Mouse (Mus musculus) lung, embryonic 15.5 days (tissue): ENCODE measurements around the gene Apoa1. TPM values are rescaled to one million over a fixed set of nuclear protein-coding genes. Genes with fewer than 3 reads are reported as not detected.

ENCODE experiments used
- ATAC-seq: fragments of 200-750 bp; cut with Nextera tagmentation; 2 replicates; pipeline ENCODE4 v1.8.0; 2017; ENCODE audit warnings: moderate number of reproducible peaks, borderline replicate concordance; ENCODE audit not compliant: low FRiP score, low TSS enrichment; ENCODE audit errors: extremely low read depth
- H3K27ac ChIP-seq: fragments of 300-500 bp; sonication (generic); 2 replicates; pipeline ENCODE4 v1.5.1; 2015; ENCODE audit warnings: moderate library complexity, mild to moderate bottlenecking, inconsistent platforms
- H3K27me3 ChIP-seq: fragments of 300-500 bp; sonication (generic); 2 replicates; pipeline ENCODE4 v1.6.1; 2015; ENCODE audit warnings: inconsistent platforms
- H3K36me3 ChIP-seq: fragments of 300-500 bp; sonication (generic); 2 replicates; pipeline ENCODE4 v1.6.1; 2015; ENCODE audit warnings: inconsistent platforms
- H3K4me1 ChIP-seq: fragments of 300-500 bp; sonication (generic); 2 replicates; pipeline ENCODE4 v1.6.1; 2015; ENCODE audit warnings: inconsistent platforms
- H3K4me2 ChIP-seq: fragments of 300-500 bp; sonication (generic); 2 replicates; pipeline ENCODE4 v1.6.1; 2015; ENCODE audit warnings: inconsistent platforms, mild to moderate bottlenecking, moderate library complexity
- H3K4me3 ChIP-seq: fragments of 300-500 bp; sonication (generic); 2 replicates; pipeline ENCODE4 v1.5.1; 2015; ENCODE audit warnings: mild to moderate bottlenecking, inconsistent platforms
- H3K9ac ChIP-seq: fragments of 300-500 bp; sonication (generic); 2 replicates; pipeline ENCODE4 v1.6.1; 2015; ENCODE audit warnings: inconsistent platforms
- H3K9me3 ChIP-seq: fragments of 300-500 bp; sonication (generic); 2 replicates; pipeline ENCODE4 v1.6.1; 2016; ENCODE audit warnings: inconsistent platforms
- WGBS: fragments of 180-500 bp; shearing (Covaris S2); methylation state at CpG from one replicate; pipeline ENCODE4 v1.1.7; 2015; 5-methylcytosine and 5-hydroxymethylcytosine counted together
- polyA plus RNA-seq: library from polyadenylated mRNA; unstranded; fragments of >200 nt; fragmentation: Nextera tagmentation; extraction: Ambion mirVana; gene quantifications from 2 replicates; pipeline ENCODE4 v1.2.1, GENCODE M21; 2015

The Apoa1 gene
- polyA plus RNA-seq, 1 experiment from 2014 or later: 6.6 TPM

DNA sequence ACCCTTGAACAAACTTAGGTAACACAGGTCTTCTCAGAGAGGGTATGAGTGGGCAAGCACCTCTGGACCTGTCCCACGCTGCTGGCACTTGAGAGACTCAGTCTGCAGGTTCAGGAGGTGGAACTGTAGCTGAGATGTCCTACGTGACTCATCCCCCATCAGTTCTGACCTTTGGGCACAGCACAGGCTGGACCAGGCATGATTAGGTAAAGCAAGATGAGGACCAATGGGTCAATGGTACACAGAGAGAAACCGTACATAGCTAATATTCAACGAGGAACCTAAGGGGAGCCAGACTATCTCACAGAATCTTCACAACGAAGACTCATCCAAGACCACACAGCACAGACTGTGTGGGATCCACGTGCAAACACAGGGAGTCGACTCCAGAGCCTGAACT lies 10.5 kb downstream of the Apoa1 start:
- Histone ChIP-seq H3K36me3 (no peaks in the 10 kb centered on the region), H3K4me3 (no peak overlapping the region), H3K4me2 (no peak overlapping the region), H3K27me3 (no peaks in the 10 kb centered on the region), H3K9ac (no peak overlapping the region), H3K4me1 (no peaks in the 10 kb centered on the region), H3K27ac (no peak overlapping the region), H3K9me3 (no peaks in the 10 kb centered on the region)
- ATAC-seq: no peak
- WGBS: 80% methylated on average over 7 of the region's 7 CpGs

DNA sequence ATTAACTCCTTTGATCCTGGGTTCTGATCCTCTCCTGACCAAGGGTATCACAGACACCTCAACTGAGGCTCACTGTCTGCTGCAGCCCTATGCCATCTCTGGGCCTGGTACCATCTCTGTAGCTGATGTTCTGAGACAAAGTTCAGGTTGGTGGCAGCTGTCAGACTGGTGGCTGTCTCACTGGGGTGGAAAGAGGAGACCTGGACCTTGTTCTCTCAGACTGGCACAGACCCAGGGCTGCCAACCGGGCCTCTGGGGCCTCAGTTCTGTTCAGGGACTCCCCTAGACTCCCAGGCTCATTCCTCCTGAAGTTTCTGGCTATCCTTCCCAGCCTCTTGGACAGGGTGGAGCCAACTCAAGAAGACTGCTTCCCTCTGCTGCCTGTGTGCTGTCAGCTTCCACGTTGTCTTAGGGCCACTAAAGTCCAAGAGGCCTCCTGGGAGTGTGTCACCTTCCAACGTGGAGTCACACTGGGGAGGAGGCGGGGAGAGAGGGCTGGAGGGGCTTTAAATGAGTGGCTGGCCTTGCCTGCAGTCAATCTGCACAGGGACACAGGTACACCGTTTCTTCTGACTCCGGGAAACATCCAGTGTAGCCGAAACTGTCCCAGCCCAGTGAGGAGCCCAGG lies 12.3 kb downstream of the Apoa1 start, which contains the start of gene Apoa4:
Gene Apoa4, plus strand, starts transcription at position 171 of the 628 bp plus-strand sequence.
- WGBS: 54% methylated on average over 7 of the region's 7 CpGs
- Histone ChIP-seq H3K27me3 (no peaks in the 10 kb centered on the region), H3K27ac (no peak within 1 kb of the TSS)

DNA sequence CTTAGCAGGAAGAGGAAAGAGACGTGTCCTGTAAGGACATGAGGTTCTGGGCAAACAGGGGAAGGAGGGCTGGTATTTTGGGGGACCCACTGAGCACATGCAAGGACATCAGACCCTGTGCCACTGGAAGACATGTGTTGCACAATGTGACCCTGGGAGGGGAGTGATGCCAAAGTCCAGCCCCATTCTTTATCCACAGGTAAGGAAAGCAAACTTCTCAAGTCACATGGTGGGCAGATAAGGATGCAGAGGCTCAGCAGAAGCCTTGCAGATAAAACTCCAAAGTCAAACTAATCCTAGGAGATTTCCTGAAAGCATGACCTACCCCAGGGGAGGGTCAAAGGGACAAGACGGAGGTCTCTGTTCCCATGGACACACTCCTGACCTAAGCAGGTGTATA lies 13.4 kb downstream of the Apoa1 start:
- 52% methylated on average over 2 of the region's 2 CpGs for WGBS
- Histone ChIP-seq H3K4me3 (no peak overlapping the region), H3K36me3 (no peaks in the 10 kb centered on the region), H3K9me3 (no peaks in the 10 kb centered on the region), H3K4me1 (no peaks in the 10 kb centered on the region), H3K4me2 (no peak overlapping the region), H3K27me3 (no peaks in the 10 kb centered on the region), H3K9ac (no peak overlapping the region), H3K27ac (no peak overlapping the region)
- ATAC-seq: no peak

More for the DNA sequence above, 12.3 kb downstream of the Apoa1 start, which contains the start of gene Apoa4:
- Histone ChIP-seq H3K9me3 (no peaks in the 10 kb centered on the region), H3K4me1 (no peaks in the 10 kb centered on the region), H3K36me3 (no peaks in the 10 kb centered on the region), H3K9ac (no peak within 1 kb of the TSS), H3K4me3 (no peak within 1 kb of the TSS), H3K4me2 (no peak within 1 kb of the TSS)
- ATAC-seq: no peak

DNA sequence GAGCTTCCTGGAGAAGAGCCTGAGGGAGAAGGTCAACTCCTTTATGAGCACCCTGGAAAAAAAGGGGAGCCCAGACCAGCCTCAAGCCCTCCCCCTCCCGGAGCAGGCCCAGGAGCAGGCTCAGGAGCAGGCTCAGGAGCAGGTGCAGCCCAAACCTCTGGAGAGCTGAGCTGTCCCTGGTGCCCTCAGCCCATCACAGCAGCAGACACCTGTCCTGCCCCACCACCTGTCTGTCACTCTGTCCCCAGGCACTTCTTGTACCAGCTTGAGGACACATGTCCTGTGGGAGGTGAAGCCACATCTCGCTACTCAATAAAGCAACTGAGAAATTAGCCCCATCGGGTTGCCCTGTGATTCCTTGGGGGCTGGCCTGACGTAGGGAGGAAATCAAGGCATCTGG lies 14.7 kb downstream of the Apoa1 start:
- Histone ChIP-seq H3K27ac (no peak overlapping the region), H3K27me3 (no peaks in the 10 kb centered on the region), H3K36me3 (no peaks in the 10 kb centered on the region), H3K9ac (no peak overlapping the region), H3K4me2 (no peak overlapping the region), H3K4me1 (no peaks in the 10 kb centered on the region), H3K4me3 (no peak overlapping the region), H3K9me3 (no peaks in the 10 kb centered on the region)
- ATAC-seq: no peak
- 71% methylated on average over 4 of the region's 4 CpGs for WGBS

DNA sequence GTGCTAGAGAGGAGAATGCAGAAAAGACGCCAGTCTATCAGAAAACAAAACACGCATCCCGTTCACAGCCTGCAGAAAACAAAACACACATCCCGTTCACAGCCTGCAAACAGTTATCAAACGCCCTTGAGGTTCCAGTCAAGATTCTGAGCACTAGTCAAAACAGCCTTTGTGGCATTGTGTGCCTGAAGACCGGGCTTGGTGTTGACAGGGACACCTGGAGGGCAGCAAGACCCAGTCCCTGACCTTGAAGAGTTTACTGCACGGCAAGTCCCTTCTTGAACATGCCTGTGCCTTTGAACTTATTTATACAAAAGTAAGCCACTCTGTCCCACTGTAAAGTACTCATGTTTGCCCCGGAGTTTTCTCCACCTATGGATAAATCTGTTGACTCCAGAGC lies 15.2 kb downstream of the Apoa1 start:
- no peak for ATAC-seq

DNA sequence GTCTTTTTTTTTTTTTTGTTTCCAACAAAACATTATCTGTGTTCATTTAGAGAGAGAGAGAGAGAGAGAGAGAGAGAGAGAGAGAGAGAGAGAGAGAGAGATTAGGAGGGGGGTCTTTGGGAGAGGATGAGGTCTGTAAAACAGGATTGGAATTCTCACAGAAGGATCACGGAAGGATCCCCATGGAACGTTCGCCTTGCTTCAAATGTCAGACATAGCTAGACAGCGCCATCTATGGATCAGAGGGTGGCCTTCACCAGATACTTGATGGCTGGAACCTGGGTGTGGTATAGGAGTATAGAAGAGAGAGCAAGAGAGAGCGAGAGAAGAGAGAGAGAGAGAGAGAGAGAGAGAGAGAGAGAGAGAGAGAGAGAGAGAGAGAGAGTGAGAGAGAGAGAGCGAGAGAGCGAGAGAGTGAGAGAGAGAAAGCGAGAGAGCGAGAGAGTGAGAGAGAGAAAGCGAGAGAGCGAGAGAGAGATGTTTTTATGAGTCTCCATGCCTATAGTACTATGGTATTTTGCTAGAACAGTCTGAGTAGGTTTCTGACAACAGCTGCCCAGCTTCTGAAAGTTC lies 18.5 kb downstream of the Apoa1 start:
- Histone ChIP-seq H3K4me1 (no peaks in the 10 kb centered on the region), H3K27ac (no peak overlapping the region), H3K4me2 (0 out of 2 replicates have a peak overlapping the region, but pooled peaks have one; percentile 24), H3K4me3 (no peak overlapping the region), H3K36me3 (no peaks in the 10 kb centered on the region), H3K9me3 (no peaks in the 10 kb centered on the region), H3K27me3 (no peaks in the 10 kb centered on the region), H3K9ac (no peak overlapping the region)
- WGBS: 22% methylated on average over 11 of the region's 11 CpGs
- no peak for ATAC-seq

More for the DNA sequence above, 15.2 kb downstream of the Apoa1 start:
- Histone ChIP-seq H3K4me1 (no peaks in the 10 kb centered on the region), H3K27me3 (no peaks in the 10 kb centered on the region), H3K36me3 (no peaks in the 10 kb centered on the region), H3K27ac (no peak overlapping the region), H3K9me3 (no peaks in the 10 kb centered on the region), H3K9ac (no peak overlapping the region), H3K4me3 (no peak overlapping the region), H3K4me2 (no peak overlapping the region)
- WGBS: 40% methylated on average over 8 of the region's 8 CpGs

DNA sequence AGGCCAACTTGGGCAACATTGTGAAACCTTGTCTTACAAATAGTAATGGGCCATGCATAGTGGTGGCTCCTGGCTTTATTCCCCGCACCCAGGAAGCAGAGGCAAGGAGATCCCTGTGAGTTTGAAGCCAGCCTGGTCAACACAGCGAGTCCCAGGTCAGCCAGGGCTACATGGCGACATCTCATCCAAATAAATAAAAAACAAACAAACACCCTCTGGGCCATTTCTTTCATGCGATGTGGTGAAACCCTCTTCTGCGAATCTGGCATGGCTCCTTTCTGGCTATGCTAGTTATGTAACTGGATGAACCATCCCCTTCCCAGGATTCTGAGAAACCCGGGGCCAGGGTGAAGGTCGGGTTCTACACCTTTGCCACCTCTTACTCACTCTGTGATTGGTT lies 27.8 kb downstream of the Apoa1 start:
- H3K27ac ChIP-seq: no peak overlapping the region
- H3K9ac ChIP-seq: no peak overlapping the region
- WGBS: 75% methylated on average over 7 of the region's 7 CpGs
- H3K4me1 ChIP-seq: no peaks in the 10 kb centered on the region
- no peaks in the 10 kb centered on the region for H3K36me3 ChIP-seq
- no peak overlapping the region for H3K4me3 ChIP-seq
- ATAC-seq: no peak
- no peaks in the 10 kb centered on the region for H3K9me3 ChIP-seq
- H3K27me3 ChIP-seq: no peaks in the 10 kb centered on the region
- H3K4me2 ChIP-seq: no peak overlapping the region

DNA sequence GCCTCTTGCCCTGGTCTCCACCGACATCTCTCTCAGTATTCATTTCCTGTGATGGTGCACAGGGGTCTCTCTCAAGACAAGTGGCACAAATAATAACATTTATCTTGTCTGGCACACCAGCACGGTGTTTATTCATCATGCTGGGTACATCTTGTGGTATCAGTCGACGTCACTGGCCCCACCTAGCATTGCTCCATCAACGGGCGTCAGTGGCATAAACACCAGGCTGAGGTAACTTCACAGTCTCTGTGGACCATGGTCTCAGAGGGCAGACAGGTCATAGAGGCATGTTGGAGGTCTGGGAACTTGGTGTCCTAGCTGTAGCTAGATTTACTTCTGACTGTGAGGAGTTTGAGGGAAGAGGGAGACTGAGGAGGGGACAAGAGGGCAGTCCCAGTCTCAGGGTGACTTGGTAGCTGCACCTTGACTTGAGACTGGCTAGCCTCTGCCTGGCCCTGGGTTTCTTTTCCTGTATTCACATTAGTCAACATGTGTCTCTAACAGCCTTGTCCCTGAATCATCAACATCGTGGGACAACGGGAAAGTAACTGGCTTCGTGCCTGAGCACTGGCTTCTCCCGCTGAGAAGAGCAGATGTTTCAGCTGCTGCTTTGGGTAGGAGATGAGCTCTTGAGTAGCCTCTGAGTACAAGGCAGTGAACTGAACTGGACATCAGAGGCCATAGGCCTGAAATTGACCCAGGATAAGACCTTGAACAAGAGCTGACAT lies 28.4 kb downstream of the Apoa1 start:
- 75% methylated on average over 10 of the region's 10 CpGs for WGBS
- no peak overlapping the region for H3K27ac ChIP-seq
- no peaks in the 10 kb centered on the region for H3K9me3 ChIP-seq
- no peak overlapping the region for H3K9ac ChIP-seq
- H3K4me2 ChIP-seq: no peak overlapping the region
- no peaks in the 10 kb centered on the region for H3K36me3 ChIP-seq
- no peaks in the 10 kb centered on the region for H3K4me1 ChIP-seq
- H3K4me3 ChIP-seq: no peak overlapping the region
- ATAC-seq: no peak
- no peaks in the 10 kb centered on the region for H3K27me3 ChIP-seq

DNA sequence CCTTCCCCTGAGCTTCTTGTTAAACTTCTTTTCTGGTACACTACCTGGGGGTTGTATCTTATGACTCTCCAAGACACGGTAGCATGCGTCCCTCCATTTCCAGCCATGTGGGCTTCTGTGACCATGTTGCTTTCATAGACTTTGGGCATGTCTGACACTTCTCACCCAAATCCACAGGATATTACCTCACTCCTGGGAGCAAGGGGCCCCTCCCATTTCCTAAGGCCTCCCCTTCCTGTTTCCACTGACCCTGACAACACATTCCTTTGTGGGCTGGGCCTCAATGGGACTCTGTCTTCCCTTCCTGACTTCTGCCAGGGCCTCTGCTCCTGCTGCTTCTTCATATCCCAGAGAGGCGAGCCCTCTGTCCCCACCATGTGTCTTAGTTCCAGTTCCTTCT lies 29.2 kb downstream of the Apoa1 start:
- Histone ChIP-seq H3K9ac (no peak overlapping the region), H3K4me1 (no peaks in the 10 kb centered on the region), H3K4me3 (no peak overlapping the region), H3K36me3 (no peaks in the 10 kb centered on the region), H3K9me3 (no peaks in the 10 kb centered on the region), H3K4me2 (no peak overlapping the region), H3K27me3 (no peaks in the 10 kb centered on the region), H3K27ac (no peak overlapping the region)
- no peak for ATAC-seq
- WGBS: 78% methylated on average over 3 of the region's 3 CpGs

DNA sequence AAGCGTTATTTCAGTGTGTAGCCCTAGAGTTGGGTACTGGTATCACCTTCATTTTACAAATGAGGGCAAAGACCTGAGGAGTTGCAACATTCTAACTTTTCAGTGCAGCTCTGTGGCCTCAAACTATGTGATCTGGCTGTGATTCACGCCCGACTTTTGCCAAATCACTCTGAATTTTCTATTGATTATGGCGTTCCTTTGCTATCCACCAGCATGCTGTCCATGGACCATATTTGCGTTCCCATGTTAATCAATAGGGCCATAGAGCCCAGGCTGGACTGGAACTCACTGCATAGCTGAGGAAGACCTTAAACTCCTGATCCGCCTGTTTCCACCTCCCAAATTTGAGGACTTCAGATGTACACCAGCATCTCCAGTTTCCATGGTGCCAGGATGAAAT lies 30.7 kb downstream of the Apoa1 start:
- no peak for ATAC-seq
- H3K27ac ChIP-seq: no peak overlapping the region
- no peak overlapping the region for H3K4me3 ChIP-seq

DNA sequence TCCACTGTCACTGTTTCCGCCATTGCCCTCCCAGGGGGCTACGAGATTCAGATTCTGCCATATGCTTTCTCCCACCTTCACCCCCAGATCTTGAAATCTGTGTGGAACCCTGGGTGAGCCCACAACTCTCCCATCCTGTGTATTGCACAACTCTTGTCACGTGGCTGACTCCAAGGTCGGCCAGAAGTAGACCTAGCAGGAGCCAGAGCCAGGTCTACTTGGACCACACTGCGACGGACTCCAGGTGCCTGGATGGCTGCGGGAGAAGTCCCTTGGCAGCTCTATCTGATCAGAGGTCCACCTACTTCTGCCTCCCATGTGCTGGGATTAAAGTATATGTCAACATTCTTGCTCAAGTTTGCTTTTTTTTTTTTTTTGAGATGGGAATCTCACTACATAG lies 32.8 kb downstream of the Apoa1 start:
- Histone ChIP-seq H3K4me1 (no peaks in the 10 kb centered on the region), H3K9ac (no peak overlapping the region), H3K27me3 (no peaks in the 10 kb centered on the region), H3K4me3 (no peak overlapping the region), H3K9me3 (no peaks in the 10 kb centered on the region), H3K27ac (no peak overlapping the region), H3K36me3 (no peaks in the 10 kb centered on the region), H3K4me2 (no peak overlapping the region)
- no peak for ATAC-seq
- WGBS: 75% methylated on average over 7 of the region's 7 CpGs

More for the DNA sequence above, 30.7 kb downstream of the Apoa1 start:
- Histone ChIP-seq H3K4me2 (no peak overlapping the region), H3K27me3 (no peaks in the 10 kb centered on the region), H3K4me1 (no peaks in the 10 kb centered on the region), H3K36me3 (no peaks in the 10 kb centered on the region), H3K9ac (no peak overlapping the region), H3K9me3 (no peaks in the 10 kb centered on the region)
- WGBS: 82% methylated on average over 6 of the region's 6 CpGs

DNA sequence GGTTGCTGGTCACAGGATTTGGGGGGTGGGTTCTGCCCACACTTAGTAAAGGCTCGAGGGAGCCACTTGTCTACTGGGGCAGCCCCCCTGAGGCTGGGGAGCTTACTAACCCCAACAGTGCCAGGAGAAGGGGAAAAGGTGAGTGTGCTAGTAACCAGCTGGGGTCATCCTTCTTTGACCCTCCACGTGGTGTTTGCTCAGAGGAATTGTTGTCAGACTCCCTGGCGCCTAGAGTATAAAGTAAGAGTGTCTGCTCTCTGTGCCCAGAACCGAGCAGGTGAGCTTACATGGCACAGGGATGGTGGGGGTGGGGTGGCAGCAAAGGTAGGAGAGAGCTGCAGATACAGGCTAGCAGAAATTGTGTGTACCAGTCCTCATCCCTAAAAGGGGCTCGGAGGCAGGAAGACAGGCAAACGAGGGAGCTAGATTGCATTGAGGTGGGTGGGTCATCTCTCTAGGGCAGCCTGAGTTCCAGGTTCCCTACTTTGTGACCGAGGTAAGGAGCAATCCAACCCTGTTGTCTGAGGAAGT lies 40.0 kb downstream of the Apoa1 start, which contains the start of gene Apoa5:
Gene Apoa5, plus strand, starts transcription at position 291 of the 531 bp plus-strand sequence.
- H3K27me3 ChIP-seq: peaks cover 27% of the 10 kb centered on the region; the same call in 1 of the 2 replicates
- H3K9ac ChIP-seq: no peak within 1 kb of the TSS
- H3K4me3 ChIP-seq: no peak within 1 kb of the TSS
- no peak for ATAC-seq
- no peaks in the 10 kb centered on the region for H3K9me3 ChIP-seq
- no peak within 1 kb of the TSS for H3K4me2 ChIP-seq
- no peak within 1 kb of the TSS for H3K27ac ChIP-seq
- WGBS: 41% methylated on average over 7 of the region's 7 CpGs
- no peaks in the 10 kb centered on the region for H3K4me1 ChIP-seq
- H3K36me3 ChIP-seq: no peaks in the 10 kb centered on the region
